Mouse (Mus musculus) hindbrain, embryonic 13.5 days (tissue): ENCODE data around the gene Lif. TPM values are rescaled to one million over a fixed set of nuclear protein-coding genes. Genes with fewer than 3 reads are reported as not detected.

Source experiments
- ATAC-seq: fragments of 200-750 bp; cut with Nextera tagmentation; 2 replicates; pipeline ENCODE4 v1.8.0; 2017; ENCODE audit warnings: moderate TSS enrichment; ENCODE audit not compliant: low FRiP score
- H3K27ac ChIP-seq: fragments of 300-500 bp; sonication (generic); 2 replicates; pipeline ENCODE4 v1.5.1; 2015; ENCODE audit warnings: inconsistent platforms, mild to moderate bottlenecking, moderate library complexity
- H3K27me3 ChIP-seq: fragments of 300-500 bp; sonication (generic); 2 replicates; pipeline ENCODE4 v1.6.1; 2015; ENCODE audit warnings: mild to moderate bottlenecking, inconsistent platforms
- H3K36me3 ChIP-seq: fragments of 300-500 bp; sonication (generic); 2 replicates; pipeline ENCODE4 v1.6.1; 2015; ENCODE audit warnings: mild to moderate bottlenecking, inconsistent platforms
- H3K4me1 ChIP-seq: fragments of 300-500 bp; sonication (generic); replicated peaks from 2 replicates; pipeline ENCODE4 v1.6.1; 2015; ENCODE audit warnings: inconsistent platforms
- H3K4me2 ChIP-seq: fragments of 300-500 bp; sonication (generic); 2 replicates; pipeline ENCODE4 v1.6.1; 2015; ENCODE audit warnings: inconsistent platforms, mild to moderate bottlenecking, moderate library complexity
- H3K4me3 ChIP-seq: fragments of 300-500 bp; sonication (generic); 2 replicates; pipeline ENCODE4 v1.5.1; 2015; ENCODE audit warnings: mild to moderate bottlenecking, inconsistent platforms
- H3K9ac ChIP-seq: fragments of 300-500 bp; sonication (generic); 2 replicates; pipeline ENCODE4 v1.6.1; 2015; ENCODE audit warnings: mild to moderate bottlenecking, inconsistent platforms
- H3K9me3 ChIP-seq: fragments of 300-500 bp; sonication (generic); 2 replicates; pipeline ENCODE4 v1.6.1; 2016; ENCODE audit warnings: inconsistent platforms
- WGBS: fragments of 180-500 bp; shearing (Covaris S2); methylation state at CpG from one replicate; pipeline ENCODE4 v1.1.7; 2015; 5-methylcytosine and 5-hydroxymethylcytosine counted together
- polyA plus RNA-seq: library from polyadenylated mRNA; unstranded; fragments of >200 nt; fragmentation: Nextera tagmentation; extraction: Ambion mirVana; gene quantifications from 2 replicates; pipeline ENCODE4 v1.2.1, GENCODE M21; 2015

The Lif gene
- polyA plus RNA-seq, result 0.08 TPM in 1 of 2 replicates, not detected in the other

DNA sequence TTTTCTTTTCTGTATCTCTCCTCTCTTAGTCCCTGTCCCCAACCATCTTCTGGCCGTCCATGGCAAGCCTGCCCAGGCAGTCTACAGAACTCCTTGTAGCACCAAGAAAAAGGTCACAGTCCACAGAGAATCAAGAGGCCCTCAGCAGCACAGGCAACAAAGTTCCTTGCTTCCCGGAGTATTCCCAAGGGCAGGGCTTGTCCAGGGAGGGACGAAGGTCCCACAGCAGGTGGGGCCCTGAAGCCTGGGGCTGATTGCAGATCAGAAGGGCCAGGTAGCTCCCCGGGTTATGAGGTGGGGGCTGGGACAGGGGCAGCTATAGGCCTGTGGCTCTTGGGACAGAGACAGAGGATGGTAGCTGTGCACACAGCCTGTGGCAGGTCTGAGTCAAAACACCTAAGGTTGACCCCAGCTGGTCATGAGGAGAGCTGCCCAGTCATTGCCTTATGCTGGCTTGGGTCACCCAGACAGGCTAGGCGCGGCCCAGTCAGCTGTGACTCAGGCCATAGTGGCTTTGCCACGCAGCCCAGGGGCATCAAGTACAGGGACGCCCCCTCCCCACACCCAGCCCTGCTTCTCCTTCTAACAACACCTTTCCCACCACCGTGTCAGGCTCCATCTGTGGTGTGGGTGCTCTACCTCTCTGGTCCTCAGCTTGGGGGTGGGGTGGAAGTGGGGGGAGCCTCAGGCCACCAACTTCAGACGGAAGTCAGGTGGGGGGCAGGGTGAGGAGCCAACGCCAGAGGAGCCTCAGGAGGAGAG is at the start of gene Lif:
Gene Lif (plus strand): TSS at position 712 of the 762 bp plus-strand sequence.
- no peak for ATAC-seq
- WGBS, result 66% methylated on average over 11 of the region's 11 CpGs
- Histone ChIP-seq H3K27ac (no peak within 1 kb of the TSS), H3K4me3 (no peak within 1 kb of the TSS), H3K9me3 (no peaks in the 10 kb centered on the region), H3K27me3 (no peaks in the 10 kb centered on the region), H3K36me3 (no peaks in the 10 kb centered on the region), H3K9ac (no peak within 1 kb of the TSS), H3K4me1 (peaks cover 18% of the 10 kb centered on the region), H3K4me2 (no peak within 1 kb of the TSS)

DNA sequence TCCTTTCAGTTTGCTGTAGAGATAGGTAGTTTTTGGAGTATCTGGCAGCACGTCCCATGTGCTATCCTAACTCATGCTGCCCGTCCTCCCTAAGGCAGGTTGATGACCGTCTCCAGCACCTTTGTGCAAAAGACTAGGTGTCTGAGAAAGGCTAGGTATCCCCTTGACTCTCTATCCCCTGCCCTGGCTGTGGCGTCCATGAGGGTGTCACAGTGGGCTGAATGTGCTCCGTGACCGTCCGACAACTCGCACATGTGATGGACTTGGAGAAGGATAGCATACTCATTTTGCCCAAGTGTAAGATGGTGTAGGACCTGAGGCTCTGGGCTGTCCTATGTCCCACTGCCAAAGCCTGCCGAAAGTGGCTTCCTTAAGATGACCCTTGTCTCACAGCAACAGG is 49.7 kb upstream of the Lif start:
- Histone ChIP-seq H3K4me3 (no peak overlapping the region), H3K36me3 (peaks cover 68% of the 10 kb centered on the region), H3K27ac (no peak overlapping the region), H3K4me1 (no peaks in the 10 kb centered on the region), H3K27me3 (no peaks in the 10 kb centered on the region), H3K9me3 (no peaks in the 10 kb centered on the region), H3K4me2 (no peak overlapping the region), H3K9ac (no peak overlapping the region)
- WGBS, result 94% methylated on average over 9 of the region's 9 CpGs
- no peak for ATAC-seq

DNA sequence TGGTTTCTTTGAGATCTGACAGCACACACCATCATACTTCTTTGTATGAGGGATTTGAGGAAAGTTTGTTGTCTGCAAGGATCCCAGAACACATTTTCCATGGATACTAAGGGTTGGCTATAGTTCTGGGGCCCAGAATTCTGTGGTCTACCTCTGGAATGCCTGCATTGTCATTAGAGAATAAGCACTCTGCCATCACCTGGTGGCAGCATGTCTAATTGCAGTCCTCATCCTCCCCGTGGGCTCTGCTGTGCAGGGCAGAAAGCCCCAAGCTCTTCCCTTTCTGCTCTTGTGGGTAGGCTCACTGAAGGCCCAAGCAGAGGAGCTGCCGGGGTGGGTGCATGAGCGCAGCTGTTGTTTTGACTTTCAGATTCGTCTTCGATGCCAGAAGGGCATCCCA is 47.8 kb upstream of the Lif start:
- Histone ChIP-seq H3K27me3 (no peaks in the 10 kb centered on the region), H3K27ac (no peak overlapping the region), H3K4me2 (no peak overlapping the region), H3K36me3 (peaks cover 87% of the 10 kb centered on the region), H3K9ac (no peak overlapping the region), H3K4me1 (no peaks in the 10 kb centered on the region), H3K9me3 (no peaks in the 10 kb centered on the region), H3K4me3 (no peak overlapping the region)
- no peak for ATAC-seq
- 84% methylated on average over 5 of the region's 5 CpGs for WGBS

DNA sequence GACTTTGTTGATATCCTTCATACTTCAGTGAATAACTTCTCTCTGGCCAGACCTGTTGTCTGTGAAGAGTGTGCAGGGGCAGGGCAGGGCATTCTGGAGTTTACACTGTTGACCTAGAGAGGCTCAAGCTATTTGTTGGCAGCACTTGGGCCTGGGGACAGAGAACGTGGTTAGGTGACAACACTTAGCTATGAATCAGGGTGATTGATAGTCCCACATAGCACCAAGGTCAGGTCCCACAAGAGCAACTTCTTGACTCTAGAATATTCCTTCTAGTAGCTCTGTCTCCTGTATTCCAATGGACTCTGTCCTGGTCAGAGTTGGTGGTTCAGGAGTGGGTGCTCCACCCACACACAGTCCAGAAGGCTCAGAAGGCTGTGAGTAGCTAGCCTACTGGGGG is 46.6 kb upstream of the Lif start:
- Histone ChIP-seq H3K27me3 (no peaks in the 10 kb centered on the region), H3K4me3 (no peak overlapping the region), H3K36me3 (peaks cover 95% of the 10 kb centered on the region), H3K4me1 (no peaks in the 10 kb centered on the region), H3K9ac (no peak overlapping the region), H3K27ac (no peak overlapping the region), H3K9me3 (no peaks in the 10 kb centered on the region), H3K4me2 (no peak overlapping the region)
- 77% methylated on average over 1 of the region's 1 CpGs for WGBS
- ATAC-seq, result no peak

DNA sequence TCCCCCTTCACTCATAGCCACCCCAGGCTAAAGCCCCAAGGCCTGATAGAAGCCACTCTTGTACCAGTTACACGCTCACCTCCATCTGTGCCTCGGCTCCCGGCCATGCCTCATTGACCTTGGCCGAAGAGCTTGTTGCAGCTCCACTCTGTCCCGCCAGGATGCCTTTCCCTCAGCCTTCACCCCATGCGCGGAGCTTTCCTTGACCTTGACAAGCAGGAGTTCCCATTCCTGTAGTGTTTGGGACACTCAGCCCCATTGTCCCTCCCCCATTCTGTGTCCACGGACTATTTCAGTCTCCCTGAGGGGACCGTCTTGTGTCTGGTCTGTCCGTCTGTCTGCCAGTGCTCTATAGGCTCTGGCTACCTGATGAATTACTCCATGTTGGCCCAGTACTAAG is 44.2 kb upstream of the Lif start:
- peaks cover 5% of the 10 kb centered on the region for H3K4me1 ChIP-seq
- 95% methylated on average over 10 of the region's 10 CpGs for WGBS
- no peaks in the 10 kb centered on the region for H3K9me3 ChIP-seq
- no peak overlapping the region for H3K27ac ChIP-seq
- no peak for ATAC-seq
- H3K9ac ChIP-seq, result no peak overlapping the region
- H3K36me3 ChIP-seq, result peaks cover 77% of the 10 kb centered on the region
- no peak overlapping the region for H3K4me2 ChIP-seq
- H3K27me3 ChIP-seq, result peaks cover 12% of the 10 kb centered on the region
- no peak overlapping the region for H3K4me3 ChIP-seq

DNA sequence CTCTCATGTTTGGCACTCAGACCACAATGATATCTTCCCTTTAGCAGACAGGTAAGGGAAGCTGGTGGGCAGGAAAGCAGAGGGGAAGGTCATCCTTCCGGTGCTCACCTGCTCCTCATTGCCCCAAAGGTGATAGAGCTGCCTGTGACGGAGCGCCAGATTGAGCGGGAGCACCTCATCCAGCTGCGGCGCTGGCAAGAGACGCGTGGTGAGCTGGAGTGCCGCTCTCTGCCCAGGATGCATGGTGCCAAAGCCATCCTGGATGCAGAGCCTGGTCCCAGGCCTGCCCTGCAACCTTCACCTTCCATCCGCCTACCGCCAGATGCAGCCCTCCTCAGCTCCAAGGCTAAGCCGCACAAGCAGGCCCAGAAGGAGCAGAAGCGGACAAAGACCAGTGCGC is 42.8 kb upstream of the Lif start:
- no peak overlapping the region for H3K9ac ChIP-seq
- H3K36me3 ChIP-seq, result peaks cover 63% of the 10 kb centered on the region
- H3K27me3 ChIP-seq, result peaks cover 27% of the 10 kb centered on the region
- H3K4me1 ChIP-seq, result peaks cover 11% of the 10 kb centered on the region
- no peak for ATAC-seq
- H3K4me2 ChIP-seq, result no peak overlapping the region
- H3K9me3 ChIP-seq, result no peaks in the 10 kb centered on the region
- H3K4me3 ChIP-seq, result no peak overlapping the region
- WGBS, result 97% methylated on average over 14 of the region's 14 CpGs
- H3K27ac ChIP-seq, result no peak overlapping the region

DNA sequence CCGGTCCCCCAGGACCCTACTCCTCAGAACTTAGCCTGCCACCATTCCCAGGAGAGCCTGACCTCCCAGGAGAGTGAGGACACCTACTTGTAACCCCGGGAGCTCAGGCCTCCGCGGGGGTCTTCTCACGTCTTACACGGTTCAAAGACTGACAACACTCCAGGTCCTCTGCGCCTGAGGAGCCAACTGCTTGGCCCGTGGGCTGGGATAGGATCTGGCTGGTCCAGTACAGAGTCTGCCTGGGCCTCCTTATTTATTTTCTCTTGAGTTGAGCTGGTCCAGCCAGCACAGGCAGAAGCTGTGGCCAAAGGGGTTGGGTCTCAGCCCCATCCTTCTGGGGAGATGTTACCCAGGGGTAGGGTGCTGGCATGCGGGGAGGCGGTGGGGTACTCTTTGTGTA is 42.3 kb upstream of the Lif start:
- Histone ChIP-seq H3K4me1 (peaks cover 11% of the 10 kb centered on the region), H3K27ac (no peak overlapping the region), H3K4me3 (no peak overlapping the region), H3K4me2 (no peak overlapping the region), H3K27me3 (peaks cover 31% of the 10 kb centered on the region), H3K36me3 (peaks cover 58% of the 10 kb centered on the region), H3K9me3 (no peaks in the 10 kb centered on the region), H3K9ac (no peak overlapping the region)
- no peak for ATAC-seq
- 88% methylated on average over 10 of the region's 10 CpGs for WGBS

DNA sequence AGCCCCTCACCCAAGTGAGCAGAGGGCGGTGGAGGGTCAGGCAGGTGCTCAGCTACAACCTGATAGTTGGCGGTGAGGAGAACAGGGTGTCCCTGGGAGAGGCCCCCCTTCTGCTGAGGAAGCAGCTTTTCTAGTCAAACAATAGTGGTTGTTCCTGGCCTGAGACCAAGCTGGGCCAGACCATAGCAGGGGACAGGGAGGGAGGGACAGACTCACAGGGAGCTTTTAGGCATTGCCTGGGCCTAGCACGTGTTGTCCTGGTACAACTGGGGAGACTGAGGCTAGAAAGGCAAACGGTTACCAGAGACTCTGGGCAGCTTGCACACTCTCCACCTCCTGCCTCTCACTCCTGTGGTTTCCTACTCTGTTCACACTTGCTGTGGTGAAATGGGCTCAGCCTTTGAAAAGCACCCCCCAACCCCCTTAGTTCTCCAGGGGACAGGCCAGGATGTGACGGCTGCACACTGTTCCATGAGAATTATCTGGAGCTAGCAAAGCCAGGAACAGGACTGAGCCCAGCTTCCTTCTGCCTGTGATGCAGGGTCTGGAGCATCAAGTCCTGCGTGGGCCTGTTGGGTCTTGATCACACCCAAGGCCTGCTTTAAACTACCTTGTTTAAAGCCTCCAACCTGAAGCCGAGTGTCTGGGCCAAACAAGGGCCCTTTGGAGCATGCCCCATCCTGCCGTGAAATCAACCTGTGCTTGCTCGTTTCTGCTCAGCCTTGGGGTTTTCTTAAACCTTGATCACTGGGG is 40.9 kb upstream of the Lif start:
- Histone ChIP-seq H3K4me3 (no peak overlapping the region), H3K27ac (no peak overlapping the region), H3K9me3 (no peaks in the 10 kb centered on the region), H3K9ac (no peak overlapping the region), H3K27me3 (peaks cover 37% of the 10 kb centered on the region), H3K4me1 (peaks cover 11% of the 10 kb centered on the region), H3K36me3 (peaks cover 45% of the 10 kb centered on the region), H3K4me2 (no peak overlapping the region)
- 86% methylated on average over 9 of the region's 9 CpGs for WGBS
- ATAC-seq, result no peak

DNA sequence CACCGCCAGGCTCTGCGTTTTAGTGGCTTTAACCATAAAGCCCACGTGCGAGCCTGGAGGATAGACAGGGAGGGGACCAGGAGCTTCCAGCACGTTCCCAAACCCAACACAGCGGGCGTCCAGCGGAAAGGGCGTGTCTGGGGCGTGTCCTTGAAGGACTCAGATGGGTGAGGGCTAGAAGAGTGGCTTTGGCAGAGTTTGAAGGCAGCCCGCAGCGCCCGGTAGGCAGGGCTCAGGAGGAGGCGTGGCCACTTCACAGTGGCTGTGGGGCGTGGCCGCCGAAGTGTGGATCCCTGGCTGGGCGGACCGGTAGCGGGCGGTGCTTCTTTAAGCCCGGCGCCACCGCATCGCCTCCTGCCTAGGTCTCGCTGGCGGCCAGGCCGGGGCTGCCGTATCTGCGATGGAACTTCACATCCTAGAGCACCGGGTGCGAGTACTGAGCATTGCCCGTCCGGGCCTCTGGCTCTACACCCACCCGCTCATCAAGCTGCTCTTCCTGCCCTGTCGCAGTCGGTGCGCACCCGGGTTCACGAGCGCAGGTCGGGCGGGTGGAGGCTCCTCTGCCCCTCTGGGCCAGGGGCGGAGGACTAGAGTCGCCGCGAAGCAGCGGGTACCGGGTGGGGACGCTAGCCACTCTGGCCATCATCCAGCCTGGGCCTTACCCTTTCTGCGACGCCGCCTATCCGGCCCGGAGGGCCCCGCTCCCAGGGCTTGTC is 39.3 kb upstream of the Lif start, which contains the start of gene Castor1:
Gene Castor1 (plus strand): TSS at position 312 of the 716 bp plus-strand sequence.
- H3K9ac ChIP-seq, result peak within 1 kb of the TSS; percentile 69
- H3K4me1 ChIP-seq, result peaks cover 11% of the 10 kb centered on the region
- peak within 1 kb of the TSS; percentile 43 for H3K4me3 ChIP-seq
- peak within 1 kb of the TSS; percentile 73 for H3K4me2 ChIP-seq
- peaks cover 29% of the 10 kb centered on the region for H3K36me3 ChIP-seq
- peak; percentile 59 for ATAC-seq
- H3K9me3 ChIP-seq, result no peaks in the 10 kb centered on the region
- H3K27ac ChIP-seq, result no peak within 1 kb of the TSS
- peaks cover 42% of the 10 kb centered on the region for H3K27me3 ChIP-seq
- WGBS, result 2% methylated on average over 56 of the region's 56 CpGs

DNA sequence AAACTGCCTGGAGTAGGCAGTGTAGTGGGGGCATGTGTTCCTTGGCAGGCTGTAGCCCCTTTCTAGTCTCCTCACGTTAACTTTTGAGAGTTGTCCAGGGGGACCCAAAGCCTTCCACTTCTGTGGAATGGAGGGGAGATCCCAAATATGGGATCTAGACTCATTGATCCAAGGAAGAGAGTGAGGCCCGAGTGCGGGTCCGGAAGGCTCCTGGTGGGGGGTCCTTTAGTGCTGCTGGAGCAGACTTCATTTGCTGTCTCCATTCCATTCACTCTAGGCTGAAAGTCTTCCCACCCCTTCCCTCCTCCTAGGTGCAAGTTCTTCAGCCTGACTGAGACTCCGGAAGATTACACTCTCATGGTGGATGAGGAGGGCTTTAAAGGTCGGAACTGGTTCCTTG is 38.7 kb upstream of the Lif start:
- Histone ChIP-seq H3K4me3 (peak overlapping the region; percentile 43), H3K36me3 (peaks cover 23% of the 10 kb centered on the region), H3K4me1 (peaks cover 11% of the 10 kb centered on the region), H3K4me2 (peak overlapping the region; percentile 73), H3K9ac (peak overlapping the region; percentile 69), H3K27ac (no peak overlapping the region), H3K27me3 (peaks cover 42% of the 10 kb centered on the region), H3K9me3 (no peaks in the 10 kb centered on the region)
- 7% methylated on average over 6 of the region's 6 CpGs for WGBS
- ATAC-seq, result no peak

DNA sequence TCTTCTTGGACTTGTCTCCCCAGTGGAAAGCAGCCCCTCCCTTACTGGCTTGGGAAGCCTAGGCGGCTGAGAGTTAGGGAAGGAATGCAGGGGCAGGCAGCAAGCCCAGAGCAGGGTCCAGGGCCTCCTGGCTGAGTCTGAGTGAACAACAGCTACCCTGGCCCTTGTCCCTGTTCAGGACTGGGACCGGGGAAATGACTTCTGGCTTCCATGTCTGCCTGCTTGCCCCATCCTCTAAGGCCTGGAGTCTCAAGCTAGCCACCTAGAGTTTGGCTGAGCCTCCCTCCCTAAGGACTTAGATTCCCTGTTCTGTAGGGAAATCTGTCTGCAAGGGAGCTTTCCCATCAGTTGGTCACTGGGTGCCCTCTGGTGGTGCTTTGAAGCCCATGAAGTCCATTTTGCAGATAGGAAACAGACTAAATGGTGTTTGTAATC is 38.0 kb upstream of the Lif start:
- 14% methylated on average over 2 of the region's 2 CpGs for WGBS
- ATAC-seq, result no peak
- Histone ChIP-seq H3K4me1 (peaks cover 11% of the 10 kb centered on the region), H3K27me3 (peaks cover 42% of the 10 kb centered on the region), H3K9me3 (no peaks in the 10 kb centered on the region), H3K9ac (no peak overlapping the region), H3K4me3 (no peak overlapping the region), H3K27ac (no peak overlapping the region), H3K4me2 (no peak overlapping the region), H3K36me3 (peaks cover 16% of the 10 kb centered on the region)

DNA sequence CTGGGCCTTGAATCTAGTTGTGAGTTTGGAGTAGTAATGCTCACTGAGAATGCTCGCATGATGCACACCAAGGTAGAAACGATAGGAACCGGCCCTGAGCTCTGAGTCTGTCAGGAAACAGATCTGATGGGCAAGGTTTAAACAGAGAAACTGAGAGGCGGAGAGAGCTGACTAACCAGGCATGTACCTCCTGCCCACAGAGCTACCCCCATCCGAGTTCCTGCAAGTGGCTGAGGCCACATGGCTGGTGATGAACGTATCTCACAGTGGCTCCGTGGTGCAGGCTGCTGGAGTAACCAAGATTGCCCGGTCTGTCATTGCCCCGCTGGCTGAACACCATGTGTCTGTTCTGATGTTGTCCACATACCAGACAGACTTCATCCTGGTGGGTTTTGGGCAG is 37.4 kb upstream of the Lif start:
- H3K4me2 ChIP-seq, result no peak overlapping the region
- H3K27me3 ChIP-seq, result peaks cover 42% of the 10 kb centered on the region
- H3K4me1 ChIP-seq, result peaks cover 11% of the 10 kb centered on the region
- no peak overlapping the region for H3K4me3 ChIP-seq
- H3K9ac ChIP-seq, result no peak overlapping the region
- H3K36me3 ChIP-seq, result peaks cover 10% of the 10 kb centered on the region
- 69% methylated on average over 9 of the region's 9 CpGs for WGBS
- H3K9me3 ChIP-seq, result no peaks in the 10 kb centered on the region
- ATAC-seq, result no peak
- no peak overlapping the region for H3K27ac ChIP-seq
